Mouse (Mus musculus) layer of hippocampus, adult 2 months (tissue): ENCODE measurements around the gene Tekt5. TPM values are rescaled to one million over a fixed set of nuclear protein-coding genes. Genes with fewer than 3 reads are reported as not detected.

ENCODE experiments used
- DNase-seq, 2 experiments: peaks; one replicate each; pipeline ENCODE4 v3.0.0; 2022; ENCODE audit warnings: low spot score in 2 of 2
- H3K27ac ChIP-seq: fragments of 200-600 bp; 2 replicates; pipeline ENCODE4 v1.8.1; 2022
- H3K4me3 ChIP-seq: fragments of 200-600 bp; 2 replicates; pipeline ENCODE4 v1.8.1; 2022; ENCODE audit warnings: mild to moderate bottlenecking
- CTCF ChIP-seq: fragments of 200-600 bp; conservative IDR thresholded peaks from 2 replicates; pipeline ENCODE4 v1.8.1; 2022; ENCODE audit warnings: antibody characterized with exemption, mild to moderate bottlenecking, moderate library complexity
- total RNA-seq, 2 experiments: library from RNA; stranded (reverse); gene quantifications; 2 replicates each; pipeline ENCODE4 v1.2.3; 2021

Gene Tekt5
- total RNA-seq, 2 experiments from 2014 or later, result 6.1 to 7.4 TPM

DNA sequence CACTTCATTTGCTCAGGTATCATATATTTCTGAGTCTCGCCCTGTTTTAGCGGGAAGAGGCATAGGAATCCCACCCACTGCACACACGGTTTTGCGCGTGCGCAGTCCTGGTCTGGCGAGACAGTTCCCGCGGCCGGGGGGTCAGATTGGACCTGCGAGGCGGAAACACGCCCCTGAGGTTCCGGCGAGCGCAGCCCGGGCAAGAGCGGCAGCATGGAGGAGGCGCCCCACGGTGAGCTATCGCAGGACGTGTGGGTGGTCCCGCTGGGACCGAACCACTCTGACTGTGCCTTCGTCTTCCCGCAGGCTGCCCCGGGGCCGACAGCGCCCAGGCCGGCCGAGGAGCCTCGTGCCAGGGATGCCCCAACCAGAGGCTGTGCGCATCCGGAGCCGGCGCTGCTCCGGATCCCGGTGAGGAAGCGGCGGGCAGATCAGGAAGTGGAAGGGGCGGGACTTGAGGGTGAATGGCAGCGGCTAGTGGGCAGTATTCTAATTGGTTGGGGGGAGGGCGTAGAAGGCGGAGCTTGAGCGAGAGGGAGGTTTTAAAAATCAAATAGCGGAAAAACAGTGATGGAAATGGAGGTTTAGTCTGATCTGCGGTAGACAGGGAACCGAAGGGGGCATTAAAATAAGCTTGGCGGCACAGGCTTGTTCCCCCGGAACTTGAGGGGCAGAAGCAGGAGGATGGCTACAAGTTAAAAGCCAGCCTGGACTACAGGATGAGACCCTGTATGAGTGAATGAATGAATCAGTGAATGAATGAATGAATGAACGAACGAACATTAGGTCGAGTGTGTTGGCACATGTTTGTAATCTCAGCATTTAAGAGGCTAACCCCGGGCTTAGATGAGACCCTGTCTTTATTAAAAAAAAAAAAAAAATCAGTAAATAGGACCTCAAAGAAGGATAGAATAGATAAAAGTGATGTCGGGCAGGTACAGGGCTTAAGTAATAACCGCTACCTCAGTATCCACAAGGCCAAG, 16.8 kb upstream of the Tekt5 start, which contains the start of gene Nubp1:
Nubp1 (plus strand) TSS at position 185 of the 983 bp plus-strand sequence.
- DNase-seq, result peak; percentile 90 to 92
- peak; percentile 27 for TF ChIP-seq CTCF
- Histone ChIP-seq H3K27ac (peak within 1 kb of the TSS; percentile 91), H3K4me3 (peak within 1 kb of the TSS; percentile 98)

DNA sequence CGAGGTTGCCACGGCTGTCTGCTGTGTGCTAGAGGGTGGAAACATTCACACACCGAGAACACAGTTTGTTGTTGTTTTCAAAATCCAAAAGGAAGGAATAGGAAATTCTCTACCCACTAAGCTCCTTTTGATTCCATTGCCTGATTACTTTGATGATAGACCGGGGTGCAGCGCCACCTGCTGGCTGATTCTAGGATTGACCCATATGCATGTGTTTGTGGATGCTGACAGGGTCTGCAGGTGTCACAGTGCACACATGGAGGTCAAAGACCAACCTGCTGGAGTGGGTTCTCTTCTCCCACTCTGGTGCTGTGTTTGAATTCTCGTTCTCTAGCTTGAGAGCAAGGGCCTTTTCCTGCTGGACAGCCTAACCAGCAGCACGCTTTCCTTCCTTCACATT, 3.9 kb upstream of the Tekt5 start:
- DNase-seq, result peak; percentile 83 to 93
- Histone ChIP-seq H3K27ac (no peak overlapping the region), H3K4me3 (no peak overlapping the region)
- TF ChIP-seq CTCF, result peak; percentile 98

DNA sequence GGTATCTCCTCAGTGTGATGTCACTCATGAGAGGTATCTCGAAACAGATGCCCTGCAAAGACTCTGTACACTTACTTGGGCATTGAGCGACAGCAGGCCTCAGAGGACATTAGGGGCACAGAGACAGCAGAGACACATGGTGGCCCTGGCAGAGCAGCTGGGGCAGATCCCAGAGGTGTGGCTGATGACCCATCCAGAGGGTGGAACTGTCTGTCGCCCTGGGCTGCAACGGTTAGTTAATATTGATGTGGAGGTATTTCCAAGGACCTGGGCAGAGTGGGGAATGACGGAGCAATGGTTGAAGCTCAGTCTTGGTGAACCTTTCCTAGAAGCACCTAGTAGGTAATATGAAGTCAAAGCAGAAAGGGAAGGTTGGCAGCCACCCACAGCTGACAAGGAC, 3.5 kb upstream of the Tekt5 start:
- H3K27ac ChIP-seq, result no peak overlapping the region
- no peak for DNase-seq
- TF ChIP-seq CTCF, result no peak
- H3K4me3 ChIP-seq, result no peak overlapping the region

DNA sequence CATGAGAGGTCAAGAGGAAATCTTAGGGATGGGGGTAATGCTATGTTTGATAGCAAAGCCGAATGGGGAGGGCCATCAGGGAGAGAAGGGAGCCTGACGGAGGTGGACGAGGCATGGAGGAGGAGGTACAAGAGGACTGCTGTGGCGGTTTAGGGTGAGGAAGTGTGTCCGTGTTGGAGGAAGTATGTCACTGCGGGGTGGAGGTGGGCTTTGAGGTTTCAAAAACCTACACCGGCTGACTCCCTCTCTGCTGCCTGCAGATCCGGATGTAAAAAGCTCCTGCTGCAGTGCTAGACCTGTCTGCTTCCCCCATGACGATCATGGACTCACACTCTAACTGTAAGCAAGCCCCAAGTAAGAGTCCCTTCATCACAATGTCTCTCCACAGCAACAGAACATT, 2.7 kb downstream of the Tekt5 start:
- TF ChIP-seq CTCF, result no peak
- Histone ChIP-seq H3K27ac (no peak overlapping the region), H3K4me3 (no peak overlapping the region)
- no peak for DNase-seq

DNA sequence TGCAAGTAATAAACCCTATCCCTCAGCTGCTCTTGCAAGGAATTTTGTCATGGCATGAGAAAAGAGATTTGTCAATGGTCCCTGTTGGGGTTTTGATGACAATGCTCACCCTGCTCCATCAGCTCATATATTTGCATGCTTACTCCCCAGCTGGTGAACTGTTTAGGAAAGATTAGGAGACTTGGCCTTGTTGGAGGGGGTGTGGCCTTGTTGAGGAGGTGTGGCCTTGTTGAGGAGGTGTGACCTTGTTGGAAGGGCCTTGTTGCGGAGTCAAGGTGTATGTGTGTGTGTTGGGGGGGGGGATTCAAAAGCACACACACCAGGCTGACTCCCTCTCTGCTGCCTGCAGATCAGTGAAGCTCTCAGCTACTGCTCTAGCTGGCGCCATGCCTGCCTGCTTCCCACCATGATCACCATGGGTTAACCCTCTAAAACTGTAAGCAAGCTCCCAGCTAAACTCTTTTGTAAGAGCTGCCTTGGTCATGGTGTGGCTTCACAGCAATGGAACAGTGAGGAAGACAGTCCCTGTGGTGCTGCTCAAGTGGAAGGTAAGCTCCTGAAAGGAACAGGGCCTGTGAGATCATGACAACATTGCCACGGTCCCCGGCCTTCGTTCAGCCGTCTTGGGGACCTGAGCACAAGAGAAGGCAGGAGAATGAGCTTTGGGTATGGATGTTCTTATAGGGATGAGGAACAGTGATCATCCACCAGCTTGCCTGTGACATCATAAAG, 6.5 kb downstream of the Tekt5 start:
- no peak overlapping the region for H3K27ac ChIP-seq
- no peak overlapping the region for H3K4me3 ChIP-seq
- TF ChIP-seq CTCF, result no peak
- DNase-seq, result no peak

DNA sequence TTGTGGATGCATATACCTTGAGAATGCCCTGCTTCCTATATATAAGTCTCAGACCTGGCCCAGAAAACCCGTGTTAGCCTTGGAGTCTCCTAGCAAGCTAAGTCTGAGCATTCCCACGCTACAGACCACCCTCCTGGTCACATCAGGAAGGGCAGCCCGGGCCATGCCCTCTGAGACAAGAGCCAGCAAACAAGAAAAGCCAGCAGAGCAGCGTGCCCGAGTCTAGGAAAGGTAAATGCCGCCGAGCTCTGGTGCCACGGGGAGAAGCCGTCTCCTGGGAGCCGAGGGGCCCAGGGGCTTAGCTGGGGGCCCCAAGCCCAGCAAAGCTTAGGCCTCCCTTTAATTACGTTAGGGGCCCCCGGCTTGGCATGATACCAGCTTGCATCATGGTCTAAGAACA, 10.0 kb downstream of the Tekt5 start:
- H3K4me3 ChIP-seq, result no peak overlapping the region
- no peak overlapping the region for H3K27ac ChIP-seq
- DNase-seq, result no peak
- no peak for TF ChIP-seq CTCF

DNA sequence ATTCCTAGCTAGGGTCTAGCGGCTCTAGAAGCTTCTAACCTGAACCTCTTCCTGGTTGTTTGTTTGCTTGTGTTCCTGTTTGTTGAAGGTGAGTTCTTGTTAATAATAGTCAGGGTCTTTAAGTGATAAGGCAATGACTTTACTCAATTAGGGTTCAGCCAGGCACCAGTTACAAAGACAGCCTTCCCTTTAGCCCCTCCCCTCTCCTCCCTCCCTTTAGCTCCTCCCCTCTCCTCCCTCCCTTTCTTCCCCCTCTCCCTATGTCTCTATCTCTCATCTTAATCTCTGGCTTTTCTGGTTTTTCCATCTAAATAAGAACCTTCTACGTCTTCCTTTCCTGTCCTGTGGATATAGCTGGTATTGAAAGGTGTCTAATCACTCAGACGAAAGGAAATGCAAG, 10.7 kb downstream of the Tekt5 start:
- H3K4me3 ChIP-seq, result no peak overlapping the region
- no peak for TF ChIP-seq CTCF
- H3K27ac ChIP-seq, result no peak overlapping the region
- no peak for DNase-seq

DNA sequence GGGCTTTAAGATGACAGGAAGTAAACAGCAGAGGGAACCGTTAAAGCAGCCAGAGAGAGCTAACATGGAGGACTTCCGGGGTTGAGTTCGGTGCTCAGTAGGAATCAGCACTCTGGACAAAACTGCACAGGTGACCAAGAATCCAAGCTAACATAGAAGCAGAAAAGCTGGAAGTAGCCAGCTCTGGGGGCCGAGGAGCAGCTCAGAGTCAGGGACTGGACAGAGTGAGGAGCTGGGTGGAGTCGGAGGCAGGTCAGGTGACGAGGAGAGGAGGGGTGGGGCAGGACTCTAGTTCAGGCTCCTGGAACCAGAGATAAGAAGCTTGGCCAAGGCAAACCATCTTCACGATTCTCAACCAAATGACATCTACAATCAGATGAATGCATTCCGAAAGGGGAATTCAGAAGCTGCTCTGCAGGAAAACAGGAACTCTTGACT, 11.2 kb downstream of the Tekt5 start:
- no peak for DNase-seq
- Histone ChIP-seq H3K27ac (no peak overlapping the region), H3K4me3 (no peak overlapping the region)
- no peak for TF ChIP-seq CTCF

DNA sequence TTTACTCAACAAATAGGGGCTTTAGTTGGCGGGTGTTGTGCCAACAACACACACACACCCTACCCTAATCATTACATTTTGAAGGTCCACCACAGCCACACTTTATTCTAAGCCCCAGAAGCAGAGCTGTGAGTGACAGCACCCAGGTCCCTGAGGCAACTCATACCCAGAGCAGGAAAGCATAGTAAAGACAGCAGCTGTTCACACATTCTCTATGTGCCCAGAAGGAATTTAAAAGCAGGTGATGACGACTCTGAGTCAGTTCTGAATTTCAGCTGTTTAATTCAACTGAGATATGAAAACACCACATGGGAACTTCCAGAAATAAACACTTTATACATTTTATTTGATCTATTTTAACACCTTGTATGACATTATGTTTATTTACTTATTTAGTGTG, 15.8 kb downstream of the Tekt5 start:
- peak in 1 of 2 experiments; percentile 29 for DNase-seq
- Histone ChIP-seq H3K27ac (peak overlapping the region; percentile 21; the same call in 1 of the 2 replicates), H3K4me3 (no peak overlapping the region)
- TF ChIP-seq CTCF, result no peak

DNA sequence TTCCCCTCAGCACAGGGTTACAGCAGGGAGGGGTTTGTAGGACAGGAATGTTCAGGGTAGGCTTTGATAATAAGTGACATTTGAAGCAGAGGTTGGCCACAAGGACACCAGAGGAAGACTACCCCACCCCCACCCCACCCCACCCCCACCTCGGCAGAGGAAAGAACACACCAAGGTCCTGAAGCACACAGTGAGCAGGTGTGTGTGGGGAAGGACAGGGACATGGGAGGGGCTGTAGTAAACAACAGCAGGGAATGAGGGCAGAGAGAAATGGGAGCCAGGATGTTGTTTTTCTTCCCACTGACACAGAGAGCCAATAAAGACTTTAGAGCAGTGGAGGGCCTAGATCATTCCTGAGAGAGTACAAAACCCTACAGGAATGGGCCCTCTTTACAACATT, 18.0 kb downstream of the Tekt5 start:
- no peak for TF ChIP-seq CTCF
- DNase-seq, result no peak
- H3K4me3 ChIP-seq, result no peak overlapping the region
- peak overlapping the region; percentile 44; the same call in 1 of the 2 replicates for H3K27ac ChIP-seq

DNA sequence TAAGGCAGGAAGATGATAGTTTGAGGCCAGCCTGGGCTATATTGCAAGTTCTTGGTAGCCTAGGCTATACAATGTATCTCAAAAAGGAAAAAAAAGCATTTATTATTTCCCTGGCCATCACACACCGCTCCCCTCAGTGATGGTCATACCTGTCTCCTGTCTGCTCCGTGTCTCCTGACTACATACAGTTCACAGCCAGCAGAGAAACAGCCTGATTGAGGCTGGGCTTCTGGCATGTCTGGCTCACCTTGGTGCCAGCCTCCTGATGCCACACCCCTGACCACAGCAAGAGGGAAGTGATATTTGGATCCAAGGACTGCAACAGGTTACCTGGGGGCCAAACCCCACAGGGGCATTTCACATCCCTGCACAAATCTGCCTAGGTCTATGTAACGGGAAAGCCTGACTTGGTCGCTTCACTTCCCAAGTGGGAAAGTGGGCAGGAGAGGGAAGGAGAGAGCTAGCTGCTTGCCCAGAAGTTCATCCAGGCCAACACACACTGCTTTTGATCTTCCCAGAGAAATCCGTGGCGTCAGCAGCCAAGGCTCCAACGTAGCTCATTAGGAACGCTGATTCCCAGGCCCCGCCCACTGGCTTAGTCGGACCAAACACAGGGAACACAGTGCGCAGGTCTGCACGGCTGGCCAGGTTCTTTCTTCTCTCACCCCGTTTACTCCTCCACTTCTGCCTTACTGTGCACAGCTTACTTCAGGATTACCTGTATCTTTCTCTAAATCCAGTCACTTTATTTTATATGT, 20.9 kb downstream of the Tekt5 start:
- Histone ChIP-seq H3K27ac (peak overlapping the region; percentile 36; the same call in 1 of the 2 replicates), H3K4me3 (no peak overlapping the region; the same call in 1 of the 2 replicates)
- TF ChIP-seq CTCF, result no peak
- peak; percentile 28 to 55 for DNase-seq

DNA sequence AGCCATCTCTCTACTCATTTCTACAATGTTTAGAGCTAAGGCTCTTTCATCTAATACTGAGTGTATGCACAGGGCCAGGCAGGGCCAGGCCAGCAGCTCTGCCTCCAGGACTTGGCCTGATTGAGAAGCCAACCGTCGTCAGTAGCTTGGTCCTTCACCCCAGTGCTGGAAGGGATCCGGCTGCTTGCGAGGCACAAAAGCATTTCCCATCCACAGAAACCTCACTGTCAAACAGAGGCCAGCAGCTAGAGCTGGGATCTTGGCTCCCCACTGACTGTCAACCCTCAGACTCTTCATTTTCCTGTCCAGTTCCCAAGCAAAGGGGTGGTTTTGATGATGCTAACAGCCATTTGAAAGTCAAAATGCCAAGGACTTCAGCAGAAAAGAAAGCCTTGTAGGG, 22.9 kb downstream of the Tekt5 start:
- Histone ChIP-seq H3K4me3 (no peak overlapping the region), H3K27ac (no peak overlapping the region)
- no peak for TF ChIP-seq CTCF
- no peak for DNase-seq
